Mouse (Mus musculus): ENCODE results near the gene Usp29. TPM values are rescaled to one million over a fixed set of nuclear protein-coding genes. Genes with fewer than 3 reads are reported as not detected.

Usp29 gene
- polyA plus RNA-seq, 1 experiment from 2014 or later: 22.2 TPM

DNA sequence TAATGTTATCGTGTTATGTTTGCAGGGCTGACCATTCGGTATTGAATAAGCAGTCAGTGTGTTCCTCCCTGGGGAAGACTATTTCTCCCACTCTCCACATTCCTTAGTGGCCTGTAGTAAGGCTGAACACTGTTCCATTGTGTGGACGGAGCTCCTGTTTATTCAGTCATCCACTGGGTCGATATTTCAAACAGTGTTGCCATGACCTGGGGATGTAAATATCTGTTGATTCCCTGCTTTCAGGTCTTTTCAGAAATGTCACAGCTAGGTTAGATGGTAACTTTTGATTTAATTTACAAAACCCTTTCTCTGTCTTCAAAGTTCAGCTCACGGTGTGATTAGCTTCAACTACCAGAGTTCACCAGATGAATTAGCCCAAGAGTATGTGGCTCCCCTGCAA is 104.6 kb downstream of the Usp29 start:
- ATAC-seq (ENCODE audit: insufficient number of reproducible peaks, low FRiP score, low TSS enrichment, low read depth) (peak; percentile 65), DNase-seq (ENCODE audit: low spot score) (peak; percentile 45)
- H3K4me2 ChIP-seq (ENCODE audit: low read depth, severe bottlenecking): no peak overlapping the region
- peak overlapping the region; percentile 91 for H3K27ac ChIP-seq (replicated peaks; ENCODE audit: low read depth, low read length)
- H3K4me1 ChIP-seq (ENCODE audit: control insufficient read depth, insufficient read depth, low read length): peaks cover 11% of the 10 kb centered on the region
- H3K36me3 ChIP-seq (ENCODE audit: control insufficient read depth, insufficient read depth, low read length): no peaks in the 10 kb centered on the region
- no peaks in the 10 kb centered on the region for H3K9me3 ChIP-seq (ENCODE audit: control insufficient read depth, low read length)
- H3K4me3 ChIP-seq (ENCODE audit: low read depth, low read length): no peak overlapping the region
- no peaks in the 10 kb centered on the region for H3K27me3 ChIP-seq (ENCODE audit: control insufficient read depth, insufficient read depth, low read length)
- H3K9ac ChIP-seq (ENCODE audit: low read length): no peak overlapping the region
- WGBS: 34% methylated on average over 5 of the region's 5 CpGs

DNA sequence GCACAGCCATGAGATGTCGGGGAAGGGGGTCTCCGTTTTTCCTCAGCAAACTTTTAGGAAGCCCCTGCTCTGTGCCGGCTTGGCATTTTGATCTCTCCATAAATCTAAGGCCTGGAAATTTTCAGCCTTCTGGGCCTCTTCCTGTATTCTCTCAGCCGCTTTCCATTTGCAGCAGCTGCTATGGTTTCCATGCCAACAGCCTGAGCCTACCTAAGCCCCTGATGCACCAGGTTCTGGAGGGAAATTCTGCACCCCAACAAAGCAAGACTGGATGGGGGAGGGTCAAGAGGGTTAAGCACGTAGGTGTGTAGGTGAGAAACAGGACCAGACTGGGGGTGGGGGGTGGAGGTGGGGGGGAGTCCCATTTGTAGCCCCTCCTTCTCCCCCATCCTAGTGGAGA is 105.0 kb downstream of the Usp29 start:
- Histone ChIP-seq H3K9ac (ENCODE audit: low read length) (no peak overlapping the region), H3K4me3 (ENCODE audit: low read depth, low read length) (no peak overlapping the region), H3K27me3 (ENCODE audit: control insufficient read depth, insufficient read depth, low read length) (no peaks in the 10 kb centered on the region), H3K36me3 (ENCODE audit: control insufficient read depth, insufficient read depth, low read length) (no peaks in the 10 kb centered on the region), H3K4me2 (ENCODE audit: low read depth, severe bottlenecking) (no peak overlapping the region), H3K27ac (replicated peaks; ENCODE audit: low read depth, low read length) (peak overlapping the region; percentile 91), H3K9me3 (ENCODE audit: control insufficient read depth, low read length) (no peaks in the 10 kb centered on the region), H3K4me1 (ENCODE audit: control insufficient read depth, insufficient read depth, low read length) (peaks cover 11% of the 10 kb centered on the region)
- peak; percentile 87 for DNase-seq (ENCODE audit: low spot score)
- ATAC-seq (ENCODE audit: insufficient number of reproducible peaks, low FRiP score, low TSS enrichment, low read depth): peak; percentile 91
- 1% methylated on average over 5 of the region's 5 CpGs for WGBS

GRCm38 (mm10) chr7:6837297-6837925 is 107.0 kb downstream of the Usp29 start:
- Histone ChIP-seq H3K27me3 (ENCODE audit: control insufficient read depth, insufficient read depth, low read length) (no peaks in the 10 kb centered on the region), H3K27ac (replicated peaks; ENCODE audit: low read depth, low read length) (peak overlapping the region; percentile 74), H3K4me2 (ENCODE audit: low read depth, severe bottlenecking) (no peak overlapping the region), H3K36me3 (ENCODE audit: control insufficient read depth, insufficient read depth, low read length) (no peaks in the 10 kb centered on the region), H3K4me3 (ENCODE audit: low read depth, low read length) (no peak overlapping the region), H3K9me3 (ENCODE audit: control insufficient read depth, low read length) (no peaks in the 10 kb centered on the region), H3K9ac (ENCODE audit: low read length) (no peak overlapping the region), H3K4me1 (ENCODE audit: control insufficient read depth, insufficient read depth, low read length) (peaks cover 11% of the 10 kb centered on the region)
- ATAC-seq (ENCODE audit: insufficient number of reproducible peaks, low FRiP score, low TSS enrichment, low read depth): peak; percentile 67
- peak; percentile 57 for DNase-seq (ENCODE audit: low spot score)
- WGBS: 6% methylated on average over 3 of the region's 3 CpGs

- no peaks in the 10 kb centered on the region for H3K9me3 ChIP-seq (ENCODE audit: control insufficient read depth, low read length)
- 43% methylated on average over 9 of the region's 9 CpGs for WGBS
- H3K27me3 ChIP-seq (ENCODE audit: control insufficient read depth, insufficient read depth, low read length): no peaks in the 10 kb centered on the region
- H3K27ac ChIP-seq (replicated peaks; ENCODE audit: low read depth, low read length): peak overlapping the region; percentile 74
- H3K9ac ChIP-seq (ENCODE audit: low read length): no peak overlapping the region
- ATAC-seq (ENCODE audit: insufficient number of reproducible peaks, low FRiP score, low TSS enrichment, low read depth) (no peak), DNase-seq (ENCODE audit: low spot score) (peak; percentile 36)
- H3K4me1 ChIP-seq (ENCODE audit: control insufficient read depth, insufficient read depth, low read length): peaks cover 11% of the 10 kb centered on the region
- H3K4me2 ChIP-seq (ENCODE audit: low read depth, severe bottlenecking): no peak overlapping the region
- no peak overlapping the region for H3K4me3 ChIP-seq (ENCODE audit: low read depth, low read length)
- no peaks in the 10 kb centered on the region for H3K36me3 ChIP-seq (ENCODE audit: control insufficient read depth, insufficient read depth, low read length)
Observed at GRCm38 (mm10) chr7:6837926-6838554, 107.7 kb downstream of the Usp29 start.

DNA sequence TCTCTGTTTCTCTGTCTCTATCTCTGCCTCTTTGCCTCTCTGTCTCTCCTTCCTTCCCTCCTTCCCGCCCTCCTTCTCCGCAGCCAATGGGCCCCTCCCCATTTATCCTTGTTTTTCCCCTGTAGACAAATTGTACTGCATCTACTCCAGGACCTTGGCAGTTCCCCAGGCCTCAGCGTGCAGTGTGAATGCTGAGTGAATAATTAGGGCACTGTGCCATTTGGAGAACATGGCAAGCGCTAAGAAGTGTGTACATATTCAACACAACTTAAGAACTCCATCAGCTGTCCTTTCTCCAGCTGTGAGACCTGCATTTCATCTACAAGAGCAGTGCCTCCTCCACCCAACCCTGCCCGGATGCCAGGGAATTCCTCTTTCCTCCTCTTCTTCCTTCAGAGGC is 110.5 kb downstream of the Usp29 start:
- 85% methylated on average over 5 of the region's 5 CpGs for WGBS
- DNase-seq (ENCODE audit: low spot score) (no peak), ATAC-seq (ENCODE audit: insufficient number of reproducible peaks, low FRiP score, low TSS enrichment, low read depth) (no peak)
- Histone ChIP-seq H3K27me3 (ENCODE audit: control insufficient read depth, insufficient read depth, low read length) (no peaks in the 10 kb centered on the region), H3K4me3 (ENCODE audit: low read depth, low read length) (no peak overlapping the region), H3K4me1 (ENCODE audit: control insufficient read depth, insufficient read depth, low read length) (peaks cover 8% of the 10 kb centered on the region; the same call in 1 of the 2 replicates), H3K9me3 (ENCODE audit: control insufficient read depth, low read length) (no peaks in the 10 kb centered on the region), H3K4me2 (ENCODE audit: low read depth, severe bottlenecking) (no peak overlapping the region), H3K27ac (replicated peaks; ENCODE audit: low read depth, low read length) (no peak overlapping the region), H3K36me3 (ENCODE audit: control insufficient read depth, insufficient read depth, low read length) (no peaks in the 10 kb centered on the region), H3K9ac (ENCODE audit: low read length) (no peak overlapping the region)

DNA sequence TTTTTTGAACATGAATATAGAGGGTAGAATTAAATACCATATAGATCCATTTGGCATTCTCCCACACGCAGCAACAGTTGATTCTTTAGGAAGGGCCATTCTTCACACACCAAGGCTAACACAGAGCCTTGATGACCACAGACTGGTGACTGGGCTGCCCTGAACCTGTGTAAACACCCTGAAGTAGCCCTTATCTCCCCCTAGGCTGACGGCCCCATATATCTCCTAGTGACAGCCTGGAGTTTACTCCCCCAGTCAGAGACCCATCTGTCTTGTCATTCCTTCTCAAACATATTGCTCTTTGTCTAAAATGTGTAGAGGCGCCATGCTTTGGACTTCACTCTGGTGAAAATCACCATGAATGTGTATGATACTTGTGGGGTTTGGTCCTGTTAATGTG is 119.1 kb downstream of the Usp29 start:
- Histone ChIP-seq H3K27me3 (ENCODE audit: control insufficient read depth, insufficient read depth, low read length) (no peaks in the 10 kb centered on the region), H3K27ac (replicated peaks; ENCODE audit: low read depth, low read length) (no peak overlapping the region), H3K4me1 (ENCODE audit: control insufficient read depth, insufficient read depth, low read length) (peaks cover 8% of the 10 kb centered on the region; the same call in 1 of the 2 replicates), H3K9ac (ENCODE audit: low read length) (no peak overlapping the region), H3K4me2 (ENCODE audit: low read depth, severe bottlenecking) (no peak overlapping the region), H3K9me3 (ENCODE audit: control insufficient read depth, low read length) (no peaks in the 10 kb centered on the region), H3K36me3 (ENCODE audit: control insufficient read depth, insufficient read depth, low read length) (no peaks in the 10 kb centered on the region), H3K4me3 (ENCODE audit: low read depth, low read length) (no peak overlapping the region)
- ATAC-seq (ENCODE audit: insufficient number of reproducible peaks, low FRiP score, low TSS enrichment, low read depth) (no peak), DNase-seq (ENCODE audit: low spot score) (no peak)
- 49% methylated on average over 3 of the region's 3 CpGs for WGBS

DNA sequence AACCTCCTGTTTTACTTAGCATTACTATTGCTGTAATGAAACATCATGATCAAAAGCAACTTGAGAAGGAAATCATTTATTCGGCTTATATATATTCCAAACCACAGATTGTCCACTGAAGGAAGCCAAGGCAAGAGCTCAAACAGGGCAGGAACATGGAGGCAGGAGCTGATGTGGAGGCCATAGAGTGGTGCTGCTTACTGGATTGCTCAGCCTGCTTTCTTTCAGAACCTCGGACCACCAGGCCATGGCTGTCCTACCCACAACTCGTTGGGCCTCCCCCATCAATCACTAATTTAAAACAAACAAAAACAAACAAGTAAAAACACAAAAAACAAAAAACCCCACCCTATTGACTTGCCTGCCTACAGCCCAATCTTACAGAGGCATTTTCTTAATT is 119.9 kb downstream of the Usp29 start:
- peaks cover 8% of the 10 kb centered on the region; the same call in 1 of the 2 replicates for H3K4me1 ChIP-seq (ENCODE audit: control insufficient read depth, insufficient read depth, low read length)
- no peaks in the 10 kb centered on the region for H3K27me3 ChIP-seq (ENCODE audit: control insufficient read depth, insufficient read depth, low read length)
- ATAC-seq (ENCODE audit: insufficient number of reproducible peaks, low FRiP score, low TSS enrichment, low read depth): no peak
- H3K36me3 ChIP-seq (ENCODE audit: control insufficient read depth, insufficient read depth, low read length): no peaks in the 10 kb centered on the region
- H3K9ac ChIP-seq (ENCODE audit: low read length): no peak overlapping the region
- H3K9me3 ChIP-seq (ENCODE audit: control insufficient read depth, low read length): no peaks in the 10 kb centered on the region
- no peak for DNase-seq (ENCODE audit: low spot score)
- 46% methylated on average over 3 of the region's 3 CpGs for WGBS
- H3K4me3 ChIP-seq (ENCODE audit: low read depth, low read length): no peak overlapping the region
- no peak overlapping the region for H3K27ac ChIP-seq (replicated peaks; ENCODE audit: low read depth, low read length)
- H3K4me2 ChIP-seq (ENCODE audit: low read depth, severe bottlenecking): no peak overlapping the region

DNA sequence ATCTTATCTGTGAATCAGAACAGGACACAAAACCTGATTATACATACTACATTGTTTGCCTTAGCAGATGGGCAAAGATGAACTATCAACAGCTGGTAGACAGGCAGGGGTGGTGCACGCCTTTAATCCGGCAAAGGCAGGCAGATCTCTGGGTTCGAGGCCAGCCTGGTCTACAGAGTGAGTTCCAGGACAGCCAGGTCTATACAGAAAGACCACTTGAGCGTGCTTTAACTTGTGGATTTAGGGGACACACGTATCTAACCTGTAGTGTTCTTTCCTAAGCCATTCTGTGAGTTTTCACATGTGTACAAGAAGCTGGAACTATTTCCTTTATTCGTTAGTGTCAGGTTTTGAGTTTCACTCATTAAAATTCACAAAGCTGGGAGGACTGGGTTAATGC is 120.9 kb downstream of the Usp29 start:
- no peaks in the 10 kb centered on the region for H3K27me3 ChIP-seq (ENCODE audit: control insufficient read depth, insufficient read depth, low read length)
- H3K4me2 ChIP-seq (ENCODE audit: low read depth, severe bottlenecking): no peak overlapping the region
- H3K9ac ChIP-seq (ENCODE audit: low read length): no peak overlapping the region
- H3K4me1 ChIP-seq (ENCODE audit: control insufficient read depth, insufficient read depth, low read length): peaks cover 8% of the 10 kb centered on the region; the same call in 1 of the 2 replicates
- H3K27ac ChIP-seq (replicated peaks; ENCODE audit: low read depth, low read length): no peak overlapping the region
- DNase-seq (ENCODE audit: low spot score): no peak
- H3K4me3 ChIP-seq (ENCODE audit: low read depth, low read length): no peak overlapping the region
- H3K9me3 ChIP-seq (ENCODE audit: control insufficient read depth, low read length): no peaks in the 10 kb centered on the region
- no peaks in the 10 kb centered on the region for H3K36me3 ChIP-seq (ENCODE audit: control insufficient read depth, insufficient read depth, low read length)
- ATAC-seq (ENCODE audit: insufficient number of reproducible peaks, low FRiP score, low TSS enrichment, low read depth): no peak
- WGBS: 80% methylated on average over 6 of the region's 6 CpGs

Data from limb, embryonic 11.5 days (tissue).